Mouse (Mus musculus): Measurements from ENCODE around the gene Knstrn. TPM values are rescaled to one million over a fixed set of nuclear protein-coding genes. Genes with fewer than 3 reads are reported as not detected.

Gene Knstrn
- polyA plus RNA-seq, 1 experiment from 2014 or later, result 97.9 TPM

GRCm38 (mm10) chr2:118902051-118903025 lies 88.5 kb downstream of the Knstrn start:
- Histone ChIP-seq H3K4me2 (ENCODE audit: low read length) (peak overlapping the region; percentile 99), H3K27ac (ENCODE audit: low read depth) (peak overlapping the region; percentile 64; the same call in 1 of the 2 replicates), H3K9ac (ENCODE audit: low read length) (peak overlapping the region; percentile 75), H3K4me3 (ENCODE audit: low read depth, low read length) (peak overlapping the region; percentile 80), H3K9me3 (ENCODE audit: control insufficient read depth, low read length) (no peaks in the 10 kb centered on the region), H3K27me3 (replicated peaks; ENCODE audit: control insufficient read depth, insufficient read depth, low read length) (peaks cover 54% of the 10 kb centered on the region), H3K4me1 (replicated peaks; ENCODE audit: control insufficient read depth, insufficient read depth, low read length) (peaks cover 17% of the 10 kb centered on the region), H3K36me3 (ENCODE audit: control insufficient read depth, insufficient read depth, low read length) (no peaks in the 10 kb centered on the region)
- ATAC-seq (replicated peaks; ENCODE audit: low FRiP score, low TSS enrichment, low read depth), result peak; percentile 23
- peak; percentile 79 for DNase-seq (ENCODE audit: low spot score)
- under 1% methylated on average over 96 of the region's 106 CpGs for WGBS

GRCm38 (mm10) chr2:118903333-118903741 lies 89.5 kb downstream of the Knstrn start:
- Histone ChIP-seq H3K36me3 (ENCODE audit: control insufficient read depth, insufficient read depth, low read length) (no peaks in the 10 kb centered on the region), H3K4me1 (replicated peaks; ENCODE audit: control insufficient read depth, insufficient read depth, low read length) (peaks cover 17% of the 10 kb centered on the region), H3K9me3 (ENCODE audit: control insufficient read depth, low read length) (no peaks in the 10 kb centered on the region), H3K4me2 (ENCODE audit: low read length) (peak overlapping the region; percentile 99), H3K9ac (ENCODE audit: low read length) (no peak overlapping the region), H3K27me3 (replicated peaks; ENCODE audit: control insufficient read depth, insufficient read depth, low read length) (peaks cover 44% of the 10 kb centered on the region), H3K27ac (ENCODE audit: low read depth) (no peak overlapping the region), H3K4me3 (ENCODE audit: low read depth, low read length) (peak overlapping the region; percentile 80)
- no peak for ATAC-seq (replicated peaks; ENCODE audit: low FRiP score, low TSS enrichment, low read depth)
- no peak for DNase-seq (ENCODE audit: low spot score)
- WGBS, result 19% methylated on average over 10 of the region's 10 CpGs

Other genes with a start within 250 kb of the Knstrn start
- 81.4 and 94.0 TPM in 2 replicates for gene Bub1b, start 215.8 kb upstream of the Knstrn start, polyA plus RNA-seq (2014; fragmentation: Nextera tagmentation; extraction: Ambion mirVana)
- 2.4 and 2.7 TPM in 2 replicates for gene Pak6, start 150.7 kb upstream of the Knstrn start, polyA plus RNA-seq (2014; fragmentation: Nextera tagmentation; extraction: Ambion mirVana)
- gene Ankrd63, start 110.0 kb upstream of the Knstrn start, polyA plus RNA-seq (2014; fragmentation: Nextera tagmentation; extraction: Ambion mirVana), result 0.19 and 0.20 TPM in 2 replicates
- gene Plcb2, start 85.6 kb upstream of the Knstrn start, polyA plus RNA-seq (2014; fragmentation: Nextera tagmentation; extraction: Ambion mirVana), result 1.4 and 1.6 TPM in 2 replicates
- 31.9 and 37.0 TPM in 2 replicates for gene Inafm2, start 68.2 kb upstream of the Knstrn start, polyA plus RNA-seq (2014; fragmentation: Nextera tagmentation; extraction: Ambion mirVana)
- 1.2 and 1.4 TPM in 2 replicates for gene Ccdc9b, start 51.3 kb upstream of the Knstrn start, polyA plus RNA-seq (2014; fragmentation: Nextera tagmentation; extraction: Ambion mirVana)
- 21.2 and 45.1 TPM in 2 replicates for gene Phgr1, start 41.2 kb upstream of the Knstrn start, polyA plus RNA-seq (2014; fragmentation: Nextera tagmentation; extraction: Ambion mirVana)
- 2.6 and 3.0 TPM in 2 replicates for gene Disp2, start 34.3 kb upstream of the Knstrn start, polyA plus RNA-seq (2014; fragmentation: Nextera tagmentation; extraction: Ambion mirVana)
- gene Ivd, start 48.0 kb downstream of the Knstrn start, polyA plus RNA-seq (2014; fragmentation: Nextera tagmentation; extraction: Ambion mirVana), result 51.6 and 51.9 TPM in 2 replicates
- 0.93 and 1.7 TPM in 2 replicates for gene Bahd1, start 86.4 kb downstream of the Knstrn start, polyA plus RNA-seq (2014; fragmentation: Nextera tagmentation; extraction: Ambion mirVana)
- 32.2 and 32.7 TPM in 2 replicates for gene Chst14, start 112.5 kb downstream of the Knstrn start, polyA plus RNA-seq (2014; fragmentation: Nextera tagmentation; extraction: Ambion mirVana)
- 20.9 and 21.0 TPM in 2 replicates for gene Ccdc32, start 215.4 kb downstream of the Knstrn start, polyA plus RNA-seq (2014; fragmentation: Nextera tagmentation; extraction: Ambion mirVana)
- gene Rpusd2, start 220.8 kb downstream of the Knstrn start, polyA plus RNA-seq (2014; fragmentation: Nextera tagmentation; extraction: Ambion mirVana), result 4.7 and 4.8 TPM in 2 replicates
- gene Knl1, start 233.1 kb downstream of the Knstrn start, polyA plus RNA-seq (2014; fragmentation: Nextera tagmentation; extraction: Ambion mirVana), result 40.5 and 46.5 TPM in 2 replicates